13 mouse cellular contexts compared by ENCODE assay signal in the genomic region with DNA sequence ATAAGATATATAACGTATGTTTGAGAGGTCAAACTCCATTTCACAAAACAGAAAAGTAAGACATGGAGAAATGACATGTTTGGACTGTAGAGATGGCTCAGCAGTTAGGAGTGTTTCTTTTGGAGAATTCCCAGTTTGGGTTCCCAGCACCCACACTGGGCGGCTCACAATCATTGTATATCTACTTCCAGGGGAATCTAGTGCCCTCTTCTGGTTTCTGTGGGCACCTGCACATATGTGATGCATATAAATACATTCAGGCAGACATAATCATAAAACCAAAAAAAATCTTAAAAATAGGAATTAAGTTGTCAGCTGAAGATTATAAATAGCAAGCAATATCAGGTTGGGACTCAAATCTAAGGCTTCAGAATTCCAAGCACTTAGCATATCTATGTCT.
A peak's percentile ranks its signal among the peaks of the same experiment; 100 is the strongest.
DNase-seq lines count a peak whose midpoint lies in the region; ATAC-seq and TF ChIP-seq lines count a peak whose summit lies in the region.
"Had no signal": no experiment of that assay in that cellular context is flagged by ENCODE, and none has a peak within 500 bp of the region (broad histone marks: within the 10 kb centered on the region; RNA-seq: fewer than 3 reads in every experiment).

No protein-coding gene starts in this region.

- no peak for ATAC-seq in lung, embryonic 15.5 days (ENCODE audit: borderline replicate concordance, extremely low read depth, low FRiP score, low TSS enrichment)
- no peak for ATAC-seq in hindbrain, postnatal 0 days
- ATAC-seq in neural tube, embryonic 15.5 days (ENCODE audit: low FRiP score): no peak

- H3K27me3 ChIP-seq in lung, embryonic 15.5 days: no peaks in the 10 kb centered on the region
- no peaks in the 10 kb centered on the region for H3K27me3 ChIP-seq in hindbrain, postnatal 0 days (ENCODE audit: insufficient read depth, low read length)
- H3K27me3 ChIP-seq in neural tube, embryonic 15.5 days (replicated peaks): no peaks in the 10 kb centered on the region
- H3K27me3 ChIP-seq: embryonic facial prominence, embryonic 15.5 days; liver, embryonic 15.5 days had no signal

- no peak overlapping the region for H3K27ac ChIP-seq in gastrocnemius, adult 2 months
- peak overlapping the region; percentile 88; the same call in 1 of the 2 replicates for H3K27ac ChIP-seq in lung, embryonic 15.5 days
- H3K27ac ChIP-seq in hindbrain, postnatal 0 days: no peak overlapping the region
- peak overlapping the region; percentile 88 for H3K27ac ChIP-seq in neural tube, embryonic 15.5 days (replicated peaks)
- H3K27ac ChIP-seq: liver, embryonic 15.5 days had no signal

- no peaks in the 10 kb centered on the region for H3K9me3 ChIP-seq in lung, embryonic 15.5 days
- no peaks in the 10 kb centered on the region for H3K9me3 ChIP-seq in hindbrain, postnatal 0 days (ENCODE audit: low read length)
- no peaks in the 10 kb centered on the region for H3K9me3 ChIP-seq in neural tube, embryonic 15.5 days (replicated peaks)
- H3K9me3 ChIP-seq: embryonic facial prominence, embryonic 15.5 days; liver, embryonic 15.5 days had no signal

- no peaks in the 10 kb centered on the region for H3K36me3 ChIP-seq in lung, embryonic 15.5 days
- no peaks in the 10 kb centered on the region for H3K36me3 ChIP-seq in hindbrain, postnatal 0 days (ENCODE audit: insufficient read depth, low read length)
- H3K36me3 ChIP-seq in neural tube, embryonic 15.5 days: no peaks in the 10 kb centered on the region
- H3K36me3 ChIP-seq: embryonic facial prominence, embryonic 15.5 days; liver, embryonic 15.5 days had no signal

- no peak overlapping the region for H3K9ac ChIP-seq in lung, embryonic 15.5 days
- H3K9ac ChIP-seq in hindbrain, postnatal 0 days (replicated peaks; ENCODE audit: low read length): no peak overlapping the region
- H3K9ac ChIP-seq in neural tube, embryonic 15.5 days (replicated peaks): no peak overlapping the region
- H3K9ac ChIP-seq: embryonic facial prominence, embryonic 15.5 days; liver, embryonic 15.5 days had no signal

- 92% methylated on average over 2 of the region's 2 CpGs for WGBS in lung, embryonic 15.5 days
- WGBS in hindbrain, postnatal 0 days: 97% methylated on average over 2 of the region's 2 CpGs
- WGBS in neural tube, embryonic 15.5 days: 100% methylated on average over 2 of the region's 2 CpGs

- intact Hi-C loops in gastrocnemius, adult 2 months (cut with DNase I): no loop called here

- H3K4me3 ChIP-seq in gastrocnemius, adult 2 months: no peak overlapping the region
- H3K4me3 ChIP-seq in lung, embryonic 15.5 days: no peak overlapping the region
- H3K4me3 ChIP-seq in hindbrain, postnatal 0 days (ENCODE audit: low read length): no peak overlapping the region
- no peak overlapping the region for H3K4me3 ChIP-seq in neural tube, embryonic 15.5 days (replicated peaks)
- H3K4me3 ChIP-seq: liver, embryonic 15.5 days had no signal

- H3K4me2 ChIP-seq in lung, embryonic 15.5 days: no peak overlapping the region
- no peak overlapping the region for H3K4me2 ChIP-seq in hindbrain, postnatal 0 days (ENCODE audit: low read depth, low read length)
- no peak overlapping the region for H3K4me2 ChIP-seq in neural tube, embryonic 15.5 days

- H3K4me1 ChIP-seq in lung, embryonic 15.5 days: peaks cover 37% of the 10 kb centered on the region
- peaks cover 19% of the 10 kb centered on the region for H3K4me1 ChIP-seq in hindbrain, postnatal 0 days (ENCODE audit: insufficient read depth, low read length)
- peaks cover 45% of the 10 kb centered on the region for H3K4me1 ChIP-seq in neural tube, embryonic 15.5 days

- no peak for DNase-seq in gastrocnemius, adult 2 months
- no peak for DNase-seq in gastrocnemius, postnatal 4 days (ENCODE audit: low spot score in 2 of 2)
- DNase-seq in lung, adult 18-20 months: no peak
- DNase-seq in hindbrain, postnatal 0 days (ENCODE audit: low spot score): no peak
- DNase-seq in layer of hippocampus, adult 11-12 months (ENCODE audit: low spot score): no peak
- DNase-seq in adrenal gland, postnatal 14 days: no peak
- DNase-seq: cerebellum, adult 8-10 months; gastrocnemius, postnatal 10 days; spleen, adult 18-20 months had no signal

- TF ChIP-seq CTCF in gastrocnemius, adult 2 months (IDR thresholded peaks at IDR 0.05): peak; percentile 12; the same call in 1 of the 2 replicates
- TF ChIP-seq CTCF in hindbrain, postnatal 0 days (IDR thresholded peaks at IDR 0.05; ENCODE audit: low read depth): peak; percentile 30; the same call in 1 of the 2 replicates

Comparison
In these comparisons a context has a peak if more than half of its experiments do, and no peak if none do; other contexts are left out.
1. H3K27ac ChIP-seq: peak in lung, embryonic 15.5 days (single experiment) and neural tube, embryonic 15.5 days (single experiment); none in gastrocnemius, adult 2 months (single experiment) and hindbrain, postnatal 0 days (single experiment).